Mouse (Mus musculus) T-cell, adult 2 months (primary cell): ENCODE results near the gene Methig1.
A peak's percentile ranks its signal among the peaks of the same experiment; 100 is the strongest.
"Not testable (repeated sequence)": the region's sequence is repeated elsewhere in the genome, so short reads cannot be mapped to it uniquely, and the experiment has no call there.

Source experiments
- DNase-seq: peaks from one replicate; pipeline ENCODE4 v3.0.0; 2022; ENCODE audit warnings: low spot score

Methig1 gene

GRCm38 (mm10) chr15:100352711-100353250, at the start of gene Methig1, which contains the start of gene Mettl7a2:
TSS of gene Methig1 (plus strand) at chr15:100353149.
TSS of gene Mettl7a2 (plus strand) at chr15:100353200.
- DNase-seq = no peak

GRCm38 (mm10) chr15:100303428-100304018, 49.4 kb upstream of the Methig1 start:
- no peak for DNase-seq

- DNase-seq = peak; percentile 49
These were observed 48.6 kb upstream of the Methig1 start, which contains the start of gene Mettl7a1 for GRCm38 (mm10) chr15:100304019-100304991. TSS of gene Mettl7a1 (plus strand) at chr15:100304140.

GRCm38 (mm10) chr15:100306201-100306600, 46.7 kb upstream of the Methig1 start:
- no peak for DNase-seq

GRCm38 (mm10) chr15:100307438-100308096, 45.4 kb upstream of the Methig1 start:
- peak; percentile 36 for DNase-seq

- DNase-seq = peak; percentile 54
These were observed 40.6 kb upstream of the Methig1 start for GRCm38 (mm10) chr15:100312346-100312745.

- DNase-seq = no peak
These were observed 38.4 kb upstream of the Methig1 start for GRCm38 (mm10) chr15:100314448-100315145.

- DNase-seq = not testable (repeated sequence)
These were observed 34.8 kb upstream of the Methig1 start for GRCm38 (mm10) chr15:100318014-100318671.

- no peak for DNase-seq
These were observed 33.1 kb upstream of the Methig1 start for GRCm38 (mm10) chr15:100319884-100320283.

GRCm38 (mm10) chr15:100320295-100320905, 32.5 kb upstream of the Methig1 start:
- DNase-seq = no peak

GRCm38 (mm10) chr15:100321134-100321533, 31.8 kb upstream of the Methig1 start:
- no peak for DNase-seq

- DNase-seq = no peak
These were observed 28.8 kb upstream of the Methig1 start for GRCm38 (mm10) chr15:100324021-100324591.

GRCm38 (mm10) chr15:100325235-100325634, 27.7 kb upstream of the Methig1 start:
- DNase-seq = no peak

- DNase-seq = not testable (repeated sequence)
These were observed 24.9 kb upstream of the Methig1 start for GRCm38 (mm10) chr15:100328089-100328488.

GRCm38 (mm10) chr15:100329336-100329735, 23.6 kb upstream of the Methig1 start:
- not testable (repeated sequence) for DNase-seq

GRCm38 (mm10) chr15:100330739-100331138, 22.2 kb upstream of the Methig1 start:
- DNase-seq = no peak

- DNase-seq = not testable (repeated sequence)
These were observed 20.6 kb upstream of the Methig1 start for GRCm38 (mm10) chr15:100332077-100332961.

- no peak for DNase-seq
These were observed 18.3 kb upstream of the Methig1 start, which contains the start of gene Mettl7a3 for GRCm38 (mm10) chr15:100334629-100335028. TSS of gene Mettl7a3 (plus strand) at chr15:100334929.

- DNase-seq = not testable (repeated sequence)
These were observed 15.6 kb upstream of the Methig1 start for GRCm38 (mm10) chr15:100337328-100337727.
